Mouse (Mus musculus) ovary, adult 2 months (tissue): Measurements from ENCODE around the gene Defa33. TPM values are rescaled to one million over a fixed set of nuclear protein-coding genes. Genes with fewer than 3 reads are reported as not detected.

Experiments
- polyA plus RNA-seq: library from polyadenylated mRNA; depleted of rRNA; stranded (reverse); fragments of >200 nt; gene quantifications from 2 replicates; pipeline ENCODE4 v1.2.3, GENCODE M21; 2012; rRNA removed

Defa33 gene
- not detected in 2 replicates for polyA plus RNA-seq

GRCm38 (mm10) chr8:21391511-21391910, at the start of gene Defa33:
TSS of gene Defa33 (plus strand) at chr8:21391811.

DNA sequence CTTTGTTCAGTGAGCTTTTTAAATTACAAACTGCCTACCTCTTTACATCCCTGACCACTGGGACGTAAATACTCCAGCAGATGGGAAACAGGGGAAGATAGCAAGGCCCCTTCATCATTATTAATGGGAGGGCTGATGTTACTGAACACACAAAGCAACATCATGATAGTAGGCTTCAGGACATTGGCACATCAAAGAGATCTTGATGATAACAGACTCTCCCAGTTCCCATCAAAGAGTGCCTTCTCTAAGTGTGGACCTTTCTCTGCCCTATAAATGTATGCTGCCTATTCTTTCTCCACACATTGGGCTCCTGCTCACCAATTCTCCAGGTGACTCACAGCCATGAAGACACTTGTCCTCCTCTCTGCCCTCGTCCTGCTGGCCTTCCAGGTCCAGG, 13.4 kb upstream of the Defa33 start, which contains the start of gene Defa2:
TSS of gene Defa2 (plus strand) at position 301 of the 400 bp plus-strand sequence.

DNA sequence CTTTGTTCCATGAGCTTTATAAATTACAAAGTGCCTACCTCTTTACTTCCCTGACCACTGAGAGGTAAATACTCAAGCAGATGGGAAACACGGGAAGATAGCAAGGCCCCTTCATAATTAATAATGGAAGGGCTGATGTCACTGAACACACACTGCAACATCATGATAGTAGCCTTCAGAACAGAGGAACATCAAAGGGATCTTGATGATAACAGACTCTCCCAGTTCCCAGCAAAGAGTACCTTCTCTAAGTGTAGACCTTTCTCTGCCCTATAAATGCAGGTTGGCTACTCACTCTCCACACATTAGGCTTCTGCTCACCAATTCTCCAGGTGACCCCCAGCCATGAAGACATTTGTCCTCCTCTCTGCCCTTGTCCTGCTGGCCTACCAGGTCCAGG, 35.5 kb downstream of the Defa33 start, which contains the start of gene Defa36:
TSS of gene Defa36 (plus strand) at position 301 of the 400 bp plus-strand sequence.

Other genes starting within 250 kb of the Defa33 start
- 1.0 TPM in 1 of 2 replicates, not detected in the other for gene Defa22, start 229.5 kb upstream of the Defa33 start, polyA plus RNA-seq
- not detected in 2 replicates for gene Defa31, start 200.2 kb upstream of the Defa33 start, polyA plus RNA-seq
- gene Gm15293, start 190.2 kb upstream of the Defa33 start, polyA plus RNA-seq = not detected in 2 replicates
- gene Gm15292, start 142.1 kb upstream of the Defa33 start, polyA plus RNA-seq = not detected in 2 replicates
- gene Defa27, start 76.3 kb upstream of the Defa33 start, polyA plus RNA-seq = not detected in 2 replicates
- not detected in 2 replicates for gene Defa29, start 64.8 kb upstream of the Defa33 start, polyA plus RNA-seq
- not detected in 2 replicates for gene Defa2, start 13.3 kb upstream of the Defa33 start, polyA plus RNA-seq
- gene Defa36, start 35.6 kb downstream of the Defa33 start, polyA plus RNA-seq = not detected in 2 replicates
- not detected in 2 replicates for gene Gm7849, start 64.7 kb downstream of the Defa33 start, polyA plus RNA-seq
- 0.83 TPM in 1 of 2 replicates, not detected in the other for gene Defa20, start 117.4 kb downstream of the Defa33 start, polyA plus RNA-seq
- gene Defa32, start 137.2 kb downstream of the Defa33 start, polyA plus RNA-seq = 0.83 TPM in 1 of 2 replicates, not detected in the other
- gene Defa37, start 173.6 kb downstream of the Defa33 start, polyA plus RNA-seq = not detected in 2 replicates
- gene Defa28, start 191.2 kb downstream of the Defa33 start, polyA plus RNA-seq = not detected in 2 replicates
- gene Gm7861, start 202.7 kb downstream of the Defa33 start, polyA plus RNA-seq = 1.2 TPM in 1 of 2 replicates, not detected in the other
- gene Defa26, start 226.4 kb downstream of the Defa33 start, polyA plus RNA-seq = not detected in 2 replicates